Mouse (Mus musculus): ENCODE results near the gene Iqca.
A peak's percentile ranks its signal among the peaks of the same experiment; 100 is the strongest.

Gene Iqca

DNA sequence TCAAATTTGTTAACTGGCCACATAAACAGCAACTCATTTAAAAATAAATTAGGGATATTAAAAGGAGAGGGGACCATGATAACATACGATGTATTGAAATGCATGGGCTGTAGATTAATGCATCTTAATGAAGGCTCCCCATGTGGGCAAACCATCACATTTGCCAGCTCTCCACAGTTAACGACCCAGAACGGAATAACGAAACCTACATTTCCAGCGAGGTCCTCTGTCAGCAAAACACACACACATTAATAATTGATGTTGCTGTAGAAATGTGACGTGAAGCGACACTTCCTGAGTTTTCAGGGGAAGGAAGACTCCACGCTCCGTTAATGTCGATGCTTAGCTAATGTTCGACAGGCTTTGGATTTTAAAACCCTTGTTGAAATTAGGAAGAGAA is 20.8 kb downstream of the Iqca start:
- DNase-seq (ENCODE audit: low spot score) = no peak

DNA sequence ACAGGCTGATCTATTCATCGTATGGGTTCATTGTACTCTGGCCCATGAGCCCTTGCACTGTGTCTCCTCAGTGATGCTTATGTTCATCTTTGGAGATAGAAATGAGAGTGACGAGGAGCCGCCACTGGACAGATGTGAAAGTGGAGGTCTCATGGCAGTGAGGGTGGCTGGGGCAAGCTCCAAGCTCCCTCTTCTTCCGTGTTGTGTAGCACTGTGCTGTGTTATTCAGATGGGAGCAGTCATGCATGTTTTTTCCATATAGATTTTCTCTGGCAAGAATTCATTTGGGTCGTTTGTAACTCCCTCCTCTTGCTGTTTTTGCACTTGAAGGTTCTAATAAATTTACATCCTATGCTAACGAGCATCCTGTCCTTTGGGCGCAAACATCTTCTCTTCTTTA is 21.2 kb downstream of the Iqca start:
- no peak for DNase-seq (ENCODE audit: low spot score)

DNA sequence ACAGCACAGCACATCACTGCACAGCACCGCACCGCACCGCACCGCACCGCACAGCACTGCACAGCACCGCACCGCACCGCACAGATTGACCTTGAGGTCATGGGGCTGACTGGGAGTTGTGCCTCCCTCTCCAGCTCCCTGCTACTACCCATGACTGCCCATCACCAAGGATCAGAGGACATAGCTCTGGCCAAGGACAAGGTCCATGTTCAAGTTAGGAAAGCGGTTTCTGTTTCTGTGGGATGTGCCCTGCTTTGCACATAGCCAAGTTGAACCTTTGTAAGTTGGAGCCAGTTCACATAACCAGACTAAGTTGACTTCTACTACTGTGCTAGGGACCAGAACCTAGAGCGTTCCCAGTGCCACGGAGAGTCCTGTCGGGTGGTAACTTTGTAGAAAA is 28.6 kb downstream of the Iqca start:
- DNase-seq (ENCODE audit: low spot score) = no peak

- DNase-seq (ENCODE audit: low spot score) = no peak
Observed at GRCm38 (mm10) chr1:90120706-90121105, 32.5 kb downstream of the Iqca start.

GRCm38 (mm10) chr1:90119214-90119613 is 34.0 kb downstream of the Iqca start:
- DNase-seq (ENCODE audit: low spot score) = no peak

GRCm38 (mm10) chr1:90117207-90117606 is 36.0 kb downstream of the Iqca start:
- DNase-seq (ENCODE audit: low spot score) = no peak

GRCm38 (mm10) chr1:90114586-90114985 is 38.6 kb downstream of the Iqca start:
- no peak for DNase-seq (ENCODE audit: low spot score)

DNA sequence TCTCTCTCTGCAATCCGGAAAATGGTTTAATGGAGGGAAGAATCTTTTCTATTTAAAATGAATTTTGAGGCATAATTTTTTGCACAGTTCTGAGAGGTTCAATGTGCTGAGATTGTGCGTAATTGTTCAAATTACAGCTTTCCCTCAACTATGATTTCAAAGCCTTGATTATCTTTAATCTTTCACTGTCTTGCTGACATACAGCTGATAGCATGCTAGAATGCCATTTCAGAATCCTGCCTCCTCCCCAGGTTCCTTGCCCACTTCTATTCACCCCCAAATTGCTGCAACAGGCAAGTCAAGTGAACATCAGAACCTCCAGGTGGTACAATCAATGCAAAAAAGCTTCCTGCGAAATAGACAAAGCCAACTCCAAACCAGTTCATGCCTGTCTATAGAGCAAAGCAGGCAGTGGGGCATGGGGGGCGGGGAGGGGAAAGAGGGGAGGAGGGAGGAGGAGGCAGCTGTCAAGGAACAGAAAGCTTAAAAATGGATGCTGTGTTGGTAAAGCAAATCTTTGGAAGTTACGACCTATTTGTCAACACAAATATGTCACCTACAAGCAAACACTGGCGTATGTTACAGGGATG is 39.5 kb downstream of the Iqca start:
- DNase-seq (ENCODE audit: low spot score) = no peak

DNA sequence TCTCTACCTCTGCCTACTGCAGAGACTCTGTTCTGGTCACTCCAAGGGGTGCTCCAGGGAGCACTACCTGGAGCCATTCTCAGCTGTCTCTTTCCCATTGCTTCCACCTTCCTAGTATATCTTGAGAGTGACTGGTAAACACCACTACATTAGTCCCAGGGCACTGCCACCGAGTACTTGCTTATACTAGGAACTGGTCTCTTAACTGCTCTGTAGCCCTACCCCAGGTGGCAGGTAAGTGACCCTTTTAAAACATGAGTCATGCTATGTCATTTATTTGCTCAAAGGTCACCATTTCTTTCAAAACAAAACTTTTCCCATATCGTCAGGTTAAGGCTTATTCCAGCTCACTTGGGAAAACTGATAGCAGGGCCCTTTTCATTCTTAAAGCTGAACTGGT is 40.5 kb downstream of the Iqca start:
- no peak for DNase-seq (ENCODE audit: low spot score)

- peak; percentile 45 for DNase-seq (ENCODE audit: low spot score)
Observed at GRCm38 (mm10) chr1:90111198-90111839, 41.9 kb downstream of the Iqca start.

DNA sequence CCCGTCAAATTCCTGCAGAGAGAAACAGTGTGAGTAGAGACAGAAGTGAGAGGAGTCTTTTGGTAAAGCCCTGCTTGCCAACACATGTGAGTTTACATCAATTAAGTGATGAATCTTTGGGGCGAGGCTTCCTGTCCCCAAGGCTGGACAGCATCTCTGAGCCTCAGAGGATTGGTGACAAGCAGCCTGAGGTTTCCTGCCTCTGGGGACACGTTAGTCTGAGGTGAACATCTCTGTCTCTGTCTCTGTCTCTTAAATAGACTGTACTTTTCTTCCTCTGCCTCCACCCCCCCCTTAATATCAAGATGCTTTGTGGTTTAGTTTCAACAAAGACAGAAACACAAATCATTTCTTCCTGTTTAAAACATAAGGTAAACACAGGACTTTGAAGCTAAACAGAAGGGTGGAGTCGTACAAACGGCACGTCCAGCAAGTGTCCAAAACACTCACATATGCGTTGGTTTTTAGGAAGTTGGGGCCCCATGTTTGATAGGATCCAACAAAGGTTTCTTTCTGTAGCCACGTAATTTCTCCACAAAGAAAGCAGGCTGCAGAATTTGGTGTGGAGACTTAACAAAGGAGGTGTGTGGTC is 49.2 kb downstream of the Iqca start:
- DNase-seq (ENCODE audit: low spot score) = no peak

DNA sequence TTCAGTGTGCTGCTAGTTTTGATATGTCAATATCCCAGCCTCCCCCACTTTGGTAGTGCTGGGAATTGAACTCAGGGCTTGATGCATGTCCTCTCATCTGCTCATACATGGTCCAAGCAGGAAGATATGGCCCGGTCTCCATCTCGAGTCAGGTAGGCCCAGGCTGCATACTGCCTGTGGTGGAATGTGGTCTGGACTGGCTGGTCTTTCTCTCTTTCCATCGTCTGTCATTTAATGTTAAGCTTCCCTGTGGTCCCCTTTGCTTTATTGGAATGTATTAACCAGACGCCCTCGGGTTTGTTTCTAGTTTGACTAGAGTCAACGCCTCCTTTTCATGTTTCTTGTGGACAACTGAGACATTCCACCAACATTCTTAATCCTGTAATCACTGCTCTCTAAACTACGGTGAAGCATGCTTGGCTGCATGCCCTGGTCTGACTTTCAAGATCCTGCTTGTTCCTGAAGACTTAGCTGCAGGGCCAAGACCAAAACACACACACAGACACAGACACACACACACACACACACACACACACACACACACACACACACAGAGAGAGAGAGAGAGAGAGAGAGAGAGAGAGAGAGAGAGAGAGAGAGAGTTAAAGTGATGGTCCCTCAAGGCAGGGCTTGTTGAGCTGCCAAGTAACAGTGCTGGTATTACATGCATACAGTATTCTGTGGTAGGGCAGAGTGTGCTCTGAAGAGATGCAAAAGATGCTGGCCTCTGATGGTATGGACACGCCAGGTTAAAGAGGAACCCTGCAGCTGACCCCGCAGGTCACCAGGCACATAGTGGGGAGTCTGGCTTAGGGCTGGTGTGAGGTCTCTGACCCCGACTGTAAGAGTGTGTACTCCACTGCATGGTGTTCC is 52.6 kb downstream of the Iqca start:
- DNase-seq (ENCODE audit: low spot score) = peak; percentile 82

DNA sequence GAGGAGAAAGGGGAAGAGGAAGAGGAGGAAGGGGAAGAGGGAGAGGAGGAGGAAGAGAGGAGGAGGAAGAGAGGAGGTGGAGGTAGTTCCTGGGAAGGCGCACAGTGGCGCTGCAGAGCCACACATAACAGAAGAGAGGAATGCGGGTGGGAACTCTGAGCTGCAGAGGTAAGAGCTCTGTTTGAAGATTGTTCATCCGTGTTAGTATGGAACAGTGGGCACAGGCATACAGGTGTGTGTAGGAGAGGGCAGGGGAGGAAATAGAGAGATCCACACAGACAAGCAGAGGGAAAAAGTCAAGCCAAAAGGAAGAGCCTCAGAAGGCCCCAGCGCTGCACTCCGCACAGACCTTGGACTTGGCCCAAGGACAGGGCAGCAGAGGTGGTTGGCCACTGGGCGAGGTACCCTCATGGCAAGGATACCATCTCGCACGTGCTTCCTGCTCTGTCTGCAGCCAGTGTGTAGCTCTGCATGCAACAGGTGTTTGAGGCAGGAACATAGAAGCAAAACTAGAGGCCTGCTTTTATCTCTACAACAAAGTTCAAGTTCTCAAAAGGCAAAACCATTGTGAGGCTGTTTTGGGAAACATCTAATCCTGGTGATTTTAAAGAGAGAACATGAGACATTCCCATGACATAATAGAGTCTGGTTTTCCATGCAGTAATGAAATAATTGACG is 60.2 kb downstream of the Iqca start:
- DNase-seq (ENCODE audit: low spot score) = no peak

DNA sequence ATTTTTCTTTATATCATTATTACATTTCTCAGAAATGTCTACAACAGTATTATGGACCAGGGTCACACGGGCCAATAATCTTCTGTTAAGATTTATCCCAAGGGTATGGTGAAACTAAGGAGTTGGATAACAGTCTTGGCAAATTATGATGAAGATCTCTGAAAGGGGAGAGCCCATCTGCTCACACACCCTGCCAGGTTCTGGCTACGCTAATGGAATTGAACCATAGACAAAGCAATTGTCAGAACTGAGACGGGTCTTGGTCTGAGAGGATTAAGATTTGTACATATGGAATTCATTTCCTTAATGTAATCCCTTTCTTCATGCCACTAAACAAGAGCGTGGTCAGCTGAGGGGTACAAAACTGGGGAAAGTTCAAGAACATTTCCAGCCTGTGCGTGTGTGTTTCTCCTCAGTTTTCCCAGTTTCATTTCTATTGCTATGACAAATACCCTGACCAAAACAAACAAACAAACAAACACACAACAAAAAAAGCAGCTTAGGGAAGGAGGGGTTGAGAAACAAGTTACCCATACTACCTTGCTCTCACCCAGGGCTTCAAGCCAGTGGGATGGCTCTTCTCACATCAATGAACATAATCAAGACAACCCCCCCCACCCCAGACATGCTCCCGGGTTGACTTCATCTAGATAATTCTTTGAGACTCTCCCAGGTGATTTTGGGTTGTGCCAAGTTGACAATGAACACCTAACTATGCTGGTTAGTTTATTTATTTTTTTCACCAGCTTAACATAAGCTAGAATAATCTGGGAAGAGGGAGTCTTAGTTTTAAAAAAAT is 64.8 kb downstream of the Iqca start:
- DNase-seq (ENCODE audit: low spot score) = no peak

- DNase-seq (ENCODE audit: low spot score) = no peak
Observed at GRCm38 (mm10) chr1:90086461-90086860, 66.7 kb downstream of the Iqca start.

- no peak for DNase-seq (ENCODE audit: low spot score)
Observed at GRCm38 (mm10) chr1:90085526-90086157, 67.6 kb downstream of the Iqca start.

DNA sequence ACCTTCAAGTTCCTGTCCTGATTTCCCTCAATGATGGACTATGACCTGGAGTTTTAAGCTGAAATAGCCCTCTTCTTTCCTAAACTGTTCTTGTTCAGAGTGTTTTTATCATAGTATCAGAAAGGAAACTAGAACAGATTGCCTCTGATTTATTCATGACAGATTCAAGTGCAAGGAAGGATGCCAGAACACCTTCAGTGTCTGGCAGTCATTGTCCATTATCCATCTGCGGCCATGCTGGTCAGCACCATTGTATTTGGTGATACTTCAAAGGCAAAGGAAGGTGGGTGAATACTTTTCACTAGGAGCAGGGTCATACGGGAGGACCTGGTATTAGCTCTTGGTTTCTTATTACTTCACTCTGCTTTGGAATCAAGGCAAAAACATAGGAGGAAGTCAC is 76.9 kb downstream of the Iqca start:
- no peak for DNase-seq (ENCODE audit: low spot score)

GRCm38 (mm10) chr1:90074779-90075178 is 78.4 kb downstream of the Iqca start:
- no peak for DNase-seq (ENCODE audit: low spot score)

DNA sequence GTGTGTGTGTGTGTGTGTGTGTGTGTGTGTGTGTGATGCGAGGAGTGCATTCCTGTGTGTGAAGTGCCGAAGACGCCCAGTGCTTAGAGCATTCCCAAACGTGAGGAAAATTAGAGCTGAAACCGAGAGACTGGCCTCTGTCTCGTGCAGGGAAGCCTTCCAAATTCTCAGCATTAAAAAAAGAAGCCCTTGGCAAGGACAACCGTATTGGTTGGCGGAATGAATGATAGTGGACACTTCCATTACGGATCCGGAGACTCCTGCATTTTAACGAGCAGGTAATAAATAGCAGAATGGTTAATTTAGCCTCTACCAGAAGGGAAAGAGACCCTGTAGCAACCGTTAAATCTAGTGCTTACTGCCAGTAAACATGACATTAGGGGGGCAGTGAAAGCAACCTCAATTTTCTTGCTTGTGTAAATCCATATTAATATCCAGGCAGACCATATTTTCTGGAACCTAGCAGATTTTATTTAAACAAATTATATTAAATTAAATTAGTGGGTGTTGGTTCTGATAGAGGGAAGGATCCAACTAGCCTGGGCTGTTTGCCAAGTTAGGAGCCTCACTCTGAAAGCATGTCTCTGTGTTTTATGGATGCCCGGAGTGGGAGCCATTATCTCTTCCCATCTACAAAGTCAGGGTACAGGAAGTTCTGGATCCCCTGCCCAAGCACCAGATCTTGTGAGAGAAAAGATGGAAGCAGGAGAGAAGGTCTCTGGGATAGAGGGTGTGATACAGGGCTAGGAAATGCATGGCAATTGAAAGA is 81.2 kb downstream of the Iqca start:
- peak; percentile 20 for DNase-seq (ENCODE audit: low spot score)

DNA sequence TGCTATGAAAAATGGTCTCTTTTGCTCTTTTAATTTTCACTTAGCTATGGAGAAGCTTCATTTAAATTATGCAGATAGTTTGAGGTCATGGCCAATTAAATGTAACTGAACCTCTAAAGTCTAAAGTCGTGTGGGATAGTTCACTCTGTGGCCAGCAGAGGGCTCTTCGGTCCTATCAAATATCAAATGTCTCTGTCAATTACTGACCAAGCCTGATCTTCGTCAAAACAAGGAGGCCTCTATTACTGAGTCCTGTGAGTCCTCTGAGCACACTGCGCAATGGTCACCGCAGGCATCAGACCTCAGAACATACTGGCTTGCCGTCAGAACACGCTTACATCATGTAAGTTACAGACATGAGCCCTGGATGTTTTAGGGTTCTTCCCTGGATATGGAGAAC is 92.6 kb downstream of the Iqca start:
- peak; percentile 57 for DNase-seq (ENCODE audit: low spot score)
